Mouse (Mus musculus) ES-Bruce4 (cell line): ENCODE results near the gene Mtmr2. TPM values are rescaled to one million over a fixed set of nuclear protein-coding genes. Genes with fewer than 3 reads are reported as not detected.

Experiments used
- H3K27ac ChIP-seq: 2 replicates; pipeline ENCODE4 v1.5.1; 2012; ENCODE audit warnings: low read length, inconsistent platforms; ENCODE audit not compliant: insufficient read depth
- H3K27me3 ChIP-seq: 2 replicates; pipeline ENCODE4 v1.6.1; 2012; ENCODE audit warnings: mild to moderate bottlenecking, low read length, inconsistent platforms; ENCODE audit not compliant: control insufficient read depth, poor library complexity, insufficient read depth, severe bottlenecking
- H3K36me3 ChIP-seq: 2 replicates; pipeline ENCODE4 v1.6.1; 2012; ENCODE audit warnings: inconsistent platforms, mild to moderate bottlenecking, low read length, moderate library complexity; ENCODE audit not compliant: control insufficient read depth, poor library complexity, insufficient read depth, severe bottlenecking
- H3K4me1 ChIP-seq: one replicate; pipeline ENCODE4 v1.8.1; 2011; ENCODE audit warnings: low read length; ENCODE audit not compliant: control insufficient read depth, insufficient read depth
- H3K4me3 ChIP-seq: 2 replicates; pipeline ENCODE4 v1.5.1; 2011; ENCODE audit warnings: low read depth, mild to moderate bottlenecking, low read length
- H3K9ac ChIP-seq: 2 replicates; pipeline ENCODE4 v1.6.1; 2012; ENCODE audit warnings: low read depth, mild to moderate bottlenecking, inconsistent platforms; ENCODE audit not compliant: poor library complexity, severe bottlenecking
- H3K9me3 ChIP-seq: replicated peaks from 2 replicates; pipeline ENCODE4 v1.6.1; 2012; ENCODE audit warnings: mild to moderate bottlenecking, low read length, inconsistent platforms; ENCODE audit not compliant: control insufficient read depth, poor library complexity, insufficient read depth, severe bottlenecking
- CTCF ChIP-seq: IDR thresholded peaks from one replicate; pipeline ENCODE4 v1.8.1; 2011; ENCODE audit warnings: low read depth, low read length
- EP300 ChIP-seq: IDR thresholded peaks from 2 replicates; pipeline ENCODE4 v1.6.1; 2011; ENCODE audit warnings: low read depth, low read length; ENCODE audit not compliant: insufficient read depth
- POLR2A ChIP-seq: IDR thresholded peaks from one replicate; pipeline ENCODE4 v1.8.1; 2011; ENCODE audit warnings: low read length; ENCODE audit not compliant: insufficient read depth
- polyA plus RNA-seq: library from polyadenylated mRNA; stranded (reverse); fragments of >200 nt; gene quantifications from 2 replicates; pipeline ENCODE4 v1.2.4, GENCODE M21; 2011; ENCODE audit warnings: low read depth; ENCODE audit not compliant: missing spikeins, insufficient read depth, insufficient read length

Gene Mtmr2
- 48.8 and 56.4 TPM in 2 replicates for polyA plus RNA-seq

DNA sequence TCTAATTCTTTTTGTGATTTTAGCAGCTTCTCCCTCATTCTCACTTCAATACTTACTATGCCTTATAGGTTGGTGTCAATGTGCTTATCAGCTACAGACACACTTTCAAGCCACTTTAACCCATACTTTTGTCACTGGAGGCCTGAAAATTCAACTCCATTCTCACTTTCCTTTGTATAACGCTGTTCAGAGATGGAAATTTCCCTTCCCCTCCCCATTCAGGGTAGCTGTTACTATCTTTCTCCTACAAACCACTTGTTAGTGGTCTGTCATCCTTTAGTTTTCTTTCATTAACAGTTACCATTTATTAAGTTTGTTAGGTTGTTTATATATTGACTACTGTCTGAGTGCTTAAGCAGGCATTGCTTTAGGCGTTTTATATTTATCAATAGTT, at the start of gene Mtmr2:
Gene Mtmr2 (plus strand): TSS at position 7 of the 394 bp plus-strand sequence.
- Histone ChIP-seq H3K36me3 (no peaks in the 10 kb centered on the region), H3K4me1 (no peaks in the 10 kb centered on the region), H3K9me3 (peaks cover 5% of the 10 kb centered on the region; the same call in 1 of the 2 replicates)

DNA sequence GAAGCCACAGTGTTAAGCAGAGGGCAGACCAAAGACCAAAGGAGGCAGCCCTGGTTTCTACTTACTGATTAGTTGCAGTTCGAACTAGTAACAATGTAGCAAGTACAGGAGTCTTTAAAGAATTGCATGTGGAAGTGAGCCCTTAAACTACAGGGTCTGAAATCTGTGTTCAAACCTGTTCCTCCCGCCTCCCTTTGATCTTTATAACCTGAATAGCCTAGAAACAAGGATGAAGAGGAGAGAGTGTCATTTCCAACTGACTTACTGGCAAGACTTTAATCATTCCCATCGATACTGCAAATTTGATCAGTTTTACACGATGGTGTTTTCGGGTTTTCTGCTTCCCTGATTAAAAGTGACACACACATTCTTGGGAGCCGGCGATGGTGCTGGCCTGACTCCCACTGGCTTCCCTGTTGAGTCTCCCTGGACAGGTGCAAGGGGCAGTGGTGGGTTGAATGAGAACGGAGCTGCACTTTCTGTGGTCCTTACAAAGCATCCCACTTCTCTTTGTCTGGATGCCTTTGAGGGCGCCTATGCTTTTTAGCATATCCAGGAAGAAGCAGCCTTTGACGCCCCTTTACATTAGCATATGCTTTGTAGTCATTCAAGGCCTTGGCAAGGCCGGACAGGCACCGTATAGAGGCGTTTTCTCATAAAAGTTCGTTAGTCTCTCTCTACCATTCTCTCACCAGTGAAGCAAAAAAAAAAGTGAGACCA, 49.0 kb upstream of the Mtmr2 start:
- no peaks in the 10 kb centered on the region for H3K9me3 ChIP-seq
- no peaks in the 10 kb centered on the region for H3K36me3 ChIP-seq
- no peaks in the 10 kb centered on the region for H3K27me3 ChIP-seq
- no peak overlapping the region for H3K4me3 ChIP-seq
- peak overlapping the region; percentile 98 for H3K27ac ChIP-seq
- no peak overlapping the region for H3K9ac ChIP-seq
- H3K4me1 ChIP-seq: peaks cover 11% of the 10 kb centered on the region
- TF ChIP-seq EP300: peak; percentile 93
- no peak for TF ChIP-seq POLR2A

More for the DNA sequence above, at the start of gene Mtmr2:
- Histone ChIP-seq H3K9ac (peak within 1 kb of the TSS; percentile 75), H3K27ac (no peak within 1 kb of the TSS), H3K4me3 (peak within 1 kb of the TSS; percentile 99), H3K27me3 (no peaks in the 10 kb centered on the region)
- TF ChIP-seq EP300 (no peak), POLR2A (no peak), CTCF (no peak)

DNA sequence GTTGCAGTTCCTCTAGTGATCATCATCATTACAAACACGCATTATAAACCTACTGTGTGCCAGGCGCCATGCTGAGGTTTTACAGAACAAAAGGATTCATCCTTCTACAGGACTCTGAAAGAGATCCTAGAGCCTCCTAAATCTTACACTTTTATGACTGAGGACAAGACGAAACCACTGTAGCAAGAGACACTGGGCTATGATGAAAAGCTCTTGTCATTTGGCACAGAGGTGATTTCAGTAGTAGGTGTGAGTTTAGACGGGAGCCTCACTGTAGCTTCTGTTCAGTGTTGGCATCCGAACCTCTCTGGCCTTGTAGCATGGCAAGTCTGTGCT, 48.5 kb upstream of the Mtmr2 start:
- peak overlapping the region; percentile 98 for H3K27ac ChIP-seq
- H3K27me3 ChIP-seq: no peaks in the 10 kb centered on the region
- peak overlapping the region; percentile 17; the same call in 1 of the 2 replicates for H3K9ac ChIP-seq
- peaks cover 11% of the 10 kb centered on the region for H3K4me1 ChIP-seq
- H3K4me3 ChIP-seq: no peak overlapping the region
- H3K36me3 ChIP-seq: no peaks in the 10 kb centered on the region
- TF ChIP-seq EP300: no peak
- no peak for TF ChIP-seq CTCF
- TF ChIP-seq POLR2A: no peak
- H3K9me3 ChIP-seq: no peaks in the 10 kb centered on the region

DNA sequence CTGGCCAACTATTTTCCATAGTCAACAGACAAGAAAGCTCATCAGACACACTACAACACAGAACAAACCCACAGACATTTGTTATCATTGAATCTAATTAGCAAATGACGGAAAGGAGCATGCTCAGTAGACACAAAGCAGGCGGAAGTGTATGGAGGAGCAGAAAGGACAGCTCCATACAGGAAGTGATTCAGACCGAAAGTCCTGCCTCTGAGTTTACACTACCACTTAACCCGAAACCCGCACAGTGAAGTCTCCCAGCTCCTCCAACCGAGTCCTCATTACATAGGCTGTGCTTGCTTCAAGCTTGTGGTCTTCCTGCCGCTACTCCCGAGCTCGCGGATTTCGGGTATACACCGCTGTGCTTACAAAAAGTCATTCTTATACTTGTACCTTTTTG, 46.4 kb upstream of the Mtmr2 start:
- peaks cover 11% of the 10 kb centered on the region for H3K4me1 ChIP-seq
- no peaks in the 10 kb centered on the region for H3K9me3 ChIP-seq
- no peak for TF ChIP-seq POLR2A
- no peaks in the 10 kb centered on the region for H3K36me3 ChIP-seq
- no peaks in the 10 kb centered on the region for H3K27me3 ChIP-seq
- H3K27ac ChIP-seq: peak overlapping the region; percentile 8; the same call in 1 of the 2 replicates
- peak overlapping the region; percentile 28 for H3K4me3 ChIP-seq
- 0 out of 2 replicates have a peak overlapping the region, but pooled peaks have one; percentile 22 for H3K9ac ChIP-seq

GRCm38 (mm10) chr9:13703100-13703499, 45.1 kb upstream of the Mtmr2 start:
- H3K27me3 ChIP-seq: no peaks in the 10 kb centered on the region
- peaks cover 5% of the 10 kb centered on the region for H3K4me1 ChIP-seq
- no peak for TF ChIP-seq EP300
- TF ChIP-seq POLR2A: no peak
- no peak for TF ChIP-seq CTCF
- no peak overlapping the region for H3K4me3 ChIP-seq
- H3K27ac ChIP-seq: no peak overlapping the region
- H3K9ac ChIP-seq: no peak overlapping the region
- no peaks in the 10 kb centered on the region for H3K36me3 ChIP-seq
- H3K9me3 ChIP-seq: no peaks in the 10 kb centered on the region

GRCm38 (mm10) chr9:13704917-13705316, 43.3 kb upstream of the Mtmr2 start:
- Histone ChIP-seq H3K27me3 (no peaks in the 10 kb centered on the region), H3K27ac (no peak overlapping the region), H3K9ac (no peak overlapping the region), H3K36me3 (no peaks in the 10 kb centered on the region), H3K9me3 (no peaks in the 10 kb centered on the region), H3K4me1 (peaks cover 2% of the 10 kb centered on the region), H3K4me3 (no peak overlapping the region)
- TF ChIP-seq POLR2A (no peak), CTCF (no peak), EP300 (no peak)
